Mouse (Mus musculus): ENCODE data around the gene Pidd1.

GRCm38 (mm10) chr7:141434464-141434863, 9.4 kb downstream of the Pidd1 start:
- TF ChIP-seq TCF12 (IDR thresholded peaks at IDR 0.05; ENCODE audit: low read depth, low read length) (no peak), POLR2A (IDR thresholded peaks at IDR 0.05; ENCODE audit: low read depth, low read length) (no peak), BHLHE40 (IDR thresholded peaks at IDR 0.05; ENCODE audit: low read depth, low read length) (peak; percentile 73), CTCF (conservative IDR thresholded peaks at IDR 0.05 in 1 of 2, IDR thresholded peaks at IDR 0.05 in 1 of 2; ENCODE audit: low read depth in 2 of 2, low read length in 2 of 2) (no peak), MYC (IDR thresholded peaks at IDR 0.05; ENCODE audit: low read depth, low read length) (no peak), RAD21 (IDR thresholded peaks at IDR 0.05; ENCODE audit: low read depth, low read length) (no peak)

Measured in CH12.LX (cell line).